Mouse (Mus musculus) right cerebral cortex, postnatal 10 days (tissue): ENCODE measurements around the gene Cd2ap.
A peak's percentile ranks its signal among the peaks of the same experiment; 100 is the strongest.
"Not testable (repeated sequence)": the region's sequence is repeated elsewhere in the genome, so short reads cannot be mapped to it uniquely, and the experiment has no call there.

Experiments
- DNase-seq, 2 experiments: peaks; one replicate each; pipeline ENCODE4 v3.0.0; 2021; ENCODE audit warnings: low spot score in 2 of 2

Cd2ap gene

GRCm38 (mm10) chr17:42876001-42876903 lies at the start of gene Cd2ap:
Cd2ap (minus strand) TSS chr17:42876665.
- peak; percentile 96 to 97 for DNase-seq

GRCm38 (mm10) chr17:42924731-42925130 lies 48.3 kb upstream of the Cd2ap start:
- no peak for DNase-seq

GRCm38 (mm10) chr17:42918810-42919209 lies 42.3 kb upstream of the Cd2ap start:
- DNase-seq, result no peak

- DNase-seq, result no peak
These were observed 38.3 kb upstream of the Cd2ap start for GRCm38 (mm10) chr17:42914726-42915125.

GRCm38 (mm10) chr17:42912193-42912592 lies 35.7 kb upstream of the Cd2ap start:
- DNase-seq, result no peak

- DNase-seq, result no peak
These were observed 34.0 kb upstream of the Cd2ap start for GRCm38 (mm10) chr17:42910476-42910875.

GRCm38 (mm10) chr17:42909376-42909775 lies 32.9 kb upstream of the Cd2ap start:
- no peak for DNase-seq

GRCm38 (mm10) chr17:42908744-42909370 lies 32.4 kb upstream of the Cd2ap start:
- DNase-seq, result no peak

- DNase-seq, result no peak
These were observed 31.7 kb upstream of the Cd2ap start for GRCm38 (mm10) chr17:42908136-42908535.

- DNase-seq, result not testable (repeated sequence)
These were observed 30.0 kb upstream of the Cd2ap start for GRCm38 (mm10) chr17:42906456-42906855.

- DNase-seq, result no peak
These were observed 29.5 kb upstream of the Cd2ap start for GRCm38 (mm10) chr17:42905919-42906318.

- no peak for DNase-seq
These were observed 24.3 kb upstream of the Cd2ap start for GRCm38 (mm10) chr17:42900795-42901194.

- DNase-seq, result no peak
These were observed 10.8 kb upstream of the Cd2ap start for GRCm38 (mm10) chr17:42887282-42887707.

GRCm38 (mm10) chr17:42885091-42885501 lies 8.6 kb upstream of the Cd2ap start:
- no peak for DNase-seq

GRCm38 (mm10) chr17:42884382-42884781 lies 7.9 kb upstream of the Cd2ap start:
- no peak for DNase-seq

- no peak for DNase-seq
These were observed 7.3 kb upstream of the Cd2ap start for GRCm38 (mm10) chr17:42883769-42884168.

GRCm38 (mm10) chr17:42883315-42883714 lies 6.8 kb upstream of the Cd2ap start:
- DNase-seq, result peak in 1 of 2 experiments; percentile 23

- no peak for DNase-seq
These were observed 6.4 kb upstream of the Cd2ap start for GRCm38 (mm10) chr17:42882873-42883272.

- no peak for DNase-seq
These were observed 500 bp upstream of the Cd2ap start for GRCm38 (mm10) chr17:42876904-42877425.

GRCm38 (mm10) chr17:42875571-42876000 lies 879 bp downstream of the Cd2ap start:
- DNase-seq, result peak in 1 of 2 experiments; percentile 47

- DNase-seq, result no peak
These were observed 1.4 kb downstream of the Cd2ap start for GRCm38 (mm10) chr17:42875015-42875414.

- no peak for DNase-seq
These were observed 6.0 kb downstream of the Cd2ap start for GRCm38 (mm10) chr17:42870465-42870864.

GRCm38 (mm10) chr17:42863186-42863585 lies 13.3 kb downstream of the Cd2ap start:
- no peak for DNase-seq
